Mouse (Mus musculus) frontal cortex, postnatal 25 days (tissue): ENCODE measurements at regions not wholly inside any gene's neighbourhood (a gene's known extent, or its start where the extent isn't known, plus 50 kb on each side); places are given as distances from the start of the nearest gene placed in this dataset.

Experiments
- DNase-seq, 2 experiments: peaks; one replicate each; pipeline ENCODE4 v3.0.0; 2022; ENCODE audit warnings: low spot score in 2 of 2

GRCm38 (mm10) chr9:61862071-61862480 is 52.3 kb downstream of the Rplp1 start:
- peak in 1 of 2 experiments; percentile 38 for DNase-seq

GRCm38 (mm10) chr9:61860147-61860546 is 54.2 kb downstream of the Rplp1 start:
- peak in 1 of 2 experiments; percentile 41 for DNase-seq

GRCm38 (mm10) chr9:61859438-61859837 is 54.9 kb downstream of the Rplp1 start:
- no peak for DNase-seq

- no peak for DNase-seq
These were observed 56.5 kb downstream of the Rplp1 start for GRCm38 (mm10) chr9:61857817-61858216.

GRCm38 (mm10) chr9:61856686-61857085 is 57.7 kb downstream of the Rplp1 start:
- DNase-seq = no peak

- DNase-seq = no peak
These were observed 58.7 kb downstream of the Rplp1 start for GRCm38 (mm10) chr9:61855686-61856085.

- no peak for DNase-seq
These were observed 60.5 kb downstream of the Rplp1 start for GRCm38 (mm10) chr9:61853841-61854240.

GRCm38 (mm10) chr9:61851331-61851730 is 63.0 kb downstream of the Rplp1 start:
- no peak for DNase-seq

GRCm38 (mm10) chr9:61848401-61848800 is 65.9 kb downstream of the Rplp1 start:
- no peak for DNase-seq

- no peak for DNase-seq
These were observed 66.8 kb downstream of the Rplp1 start for GRCm38 (mm10) chr9:61847496-61847895.

- no peak for DNase-seq
These were observed 69.7 kb downstream of the Rplp1 start for GRCm38 (mm10) chr9:61844645-61845044.

- no peak for DNase-seq
These were observed 70.2 kb downstream of the Rplp1 start for GRCm38 (mm10) chr9:61844141-61844540.

- no peak for DNase-seq
These were observed 70.8 kb downstream of the Rplp1 start for GRCm38 (mm10) chr9:61843513-61843912.

GRCm38 (mm10) chr9:61842384-61842783 is 72.0 kb downstream of the Rplp1 start:
- DNase-seq = no peak

- DNase-seq = no peak
These were observed 73.1 kb downstream of the Rplp1 start for GRCm38 (mm10) chr9:61841222-61841621.

GRCm38 (mm10) chr9:61840353-61840752 is 74.0 kb downstream of the Rplp1 start:
- no peak for DNase-seq

- DNase-seq = no peak
These were observed 81.1 kb downstream of the Rplp1 start for GRCm38 (mm10) chr9:61833226-61833625.

- DNase-seq = peak; percentile 75 to 81
These were observed 84.1 kb downstream of the Rplp1 start for GRCm38 (mm10) chr9:61830236-61830635.

- peak; percentile 14 to 35 for DNase-seq
These were observed 84.6 kb downstream of the Rplp1 start for GRCm38 (mm10) chr9:61829736-61830135.

- no peak for DNase-seq
These were observed 85.0 kb downstream of the Rplp1 start for GRCm38 (mm10) chr9:61829301-61829700.

- DNase-seq = no peak
These were observed 86.6 kb downstream of the Rplp1 start for GRCm38 (mm10) chr9:61827721-61828120.

GRCm38 (mm10) chr9:61827014-61827413 is 87.3 kb downstream of the Rplp1 start:
- DNase-seq = no peak

GRCm38 (mm10) chr9:61826415-61826814 is 87.9 kb downstream of the Rplp1 start:
- no peak for DNase-seq

GRCm38 (mm10) chr9:61825804-61826203 is 88.5 kb downstream of the Rplp1 start:
- no peak for DNase-seq

GRCm38 (mm10) chr9:61819836-61820235 is 94.5 kb downstream of the Rplp1 start:
- no peak for DNase-seq
